Mouse (Mus musculus) heart, postnatal 36 days (tissue): ENCODE results near the gene Gnpda2. TPM values are rescaled to one million over a fixed set of nuclear protein-coding genes. Genes with fewer than 3 reads are reported as not detected.
A peak's percentile ranks its signal among the peaks of the same experiment; 100 is the strongest.

Experiments
- DNase-seq, 2 experiments: peaks; one replicate each; pipeline ENCODE4 v3.0.0; 2021 to 2022
- intact Hi-C: fragments of 180-260 bp; cut with DNase I; formaldehyde crosslinking; loops from one replicate; pipeline ENCODE4 v1.15.1; 2025
- total RNA-seq, 2 experiments: library from RNA; stranded (reverse); gene quantifications; 2 replicates each; pipeline ENCODE4 v1.2.3; 2021

The Gnpda2 gene
- total RNA-seq, result 10 to 100 TPM; 10.9 to 11.6 TPM

- intact Hi-C loops, result loop anchor here (2.0 kb wide), 1 partner anchor 35 kb away; the partner anchor contains the start of gene Guf1
These were observed at the start of gene Gnpda2 for GRCm38 (mm10) chr5:69591640-69592461. Gene Gnpda2 (minus strand): TSS chr5:69592340.

GRCm38 (mm10) chr5:69634766-69635165, 42.6 kb upstream of the Gnpda2 start:
- intact Hi-C loops, result no loop called here
- no peak for DNase-seq

More at GRCm38 (mm10) chr5:69591640-69592461, at the start of gene Gnpda2:
- peak; percentile 80 to 84 for DNase-seq

- intact Hi-C loops, result no loop called here
- no peak for DNase-seq
These were observed 28.8 kb upstream of the Gnpda2 start for GRCm38 (mm10) chr5:69620899-69621298.

- intact Hi-C loops, result loop anchor here (10.0 kb wide), 1 partner anchor 91 kb away; no protein-coding TSS in a partner anchor
- no peak for DNase-seq
These were observed 21.2 kb upstream of the Gnpda2 start for GRCm38 (mm10) chr5:69613209-69613796.

- intact Hi-C loops, result no loop called here
- no peak for DNase-seq
These were observed 8.9 kb upstream of the Gnpda2 start for GRCm38 (mm10) chr5:69601027-69601426.

GRCm38 (mm10) chr5:69557404-69557935, 34.7 kb downstream of the Gnpda2 start:
- intact Hi-C loops, result loop anchor here (2.0 kb wide), 1 partner anchor 35 kb away; the partner anchor contains the start of gene Gnpda2
- DNase-seq, result no peak

GRCm38 (mm10) chr5:69556628-69557403, 35.3 kb downstream of the Gnpda2 start, which contains the start of gene Guf1:
Gene Guf1 (plus strand): TSS chr5:69556923.
- intact Hi-C loops, result loop anchor here (2.0 kb wide), 1 partner anchor 36 kb away; the partner anchor contains the start of gene Gnpda2

GRCm38 (mm10) chr5:69542489-69542888, 49.7 kb downstream of the Gnpda2 start, which contains the start of gene Yipf7:
Gene Yipf7 (minus strand): TSS chr5:69542648.
- intact Hi-C loops, result no loop called here
- DNase-seq, result no peak

More at GRCm38 (mm10) chr5:69556628-69557403, 35.3 kb downstream of the Gnpda2 start, which contains the start of gene Guf1:
- DNase-seq, result peak; percentile 97 to 98

- no peak for DNase-seq
- intact Hi-C loops, result no loop called here
These were observed 50.5 kb downstream of the Gnpda2 start for GRCm38 (mm10) chr5:69541680-69542079.

- intact Hi-C loops, result no loop called here
- DNase-seq, result no peak
These were observed 68.2 kb downstream of the Gnpda2 start for GRCm38 (mm10) chr5:69523944-69524343.

Other genes with a start within 250 kb of the Gnpda2 start
- gene Yipf7, start 49.7 kb downstream of the Gnpda2 start, total RNA-seq, result 100 to 1,000 TPM; 158 to 177 TPM
- 10 to 100 TPM; 26.1 to 30.1 TPM for gene Guf1, start 35.4 kb downstream of the Gnpda2 start, total RNA-seq